Mouse (Mus musculus): ENCODE data around the gene Cacng5. TPM values are rescaled to one million over a fixed set of nuclear protein-coding genes. Genes with fewer than 3 reads are reported as not detected.

Cacng5 gene
- polyA plus RNA-seq (2015; fragmentation: Nextera tagmentation; extraction: Ambion mirVana): 0.16 and 0.30 TPM in 2 replicates

GRCm38 (mm10) chr11:107914634-107915226 lies at the start of gene Cacng5:
Gene Cacng5 (minus strand): TSS chr11:107915055.
- no peak within 1 kb of the TSS for H3K27ac ChIP-seq
- no peaks in the 10 kb centered on the region for H3K36me3 ChIP-seq
- 5% methylated on average over 36 of the region's 36 CpGs for WGBS (ENCODE audit: insufficient replicate concordance)
- peak within 1 kb of the TSS; percentile 30 for H3K4me2 ChIP-seq
- peak within 1 kb of the TSS; percentile 2; the same call in 1 of the 2 replicates for H3K4me3 ChIP-seq (replicated peaks)
- no peak within 1 kb of the TSS for H3K9ac ChIP-seq
- no peaks in the 10 kb centered on the region for H3K4me1 ChIP-seq (replicated peaks)
- peaks cover 25% of the 10 kb centered on the region for H3K27me3 ChIP-seq
- no peaks in the 10 kb centered on the region for H3K9me3 ChIP-seq (replicated peaks)
- ATAC-seq (ENCODE audit: low read depth) (0 out of 2 replicates have a peak, but pooled peaks have one; percentile 39), DNase-seq (no peak)

DNA sequence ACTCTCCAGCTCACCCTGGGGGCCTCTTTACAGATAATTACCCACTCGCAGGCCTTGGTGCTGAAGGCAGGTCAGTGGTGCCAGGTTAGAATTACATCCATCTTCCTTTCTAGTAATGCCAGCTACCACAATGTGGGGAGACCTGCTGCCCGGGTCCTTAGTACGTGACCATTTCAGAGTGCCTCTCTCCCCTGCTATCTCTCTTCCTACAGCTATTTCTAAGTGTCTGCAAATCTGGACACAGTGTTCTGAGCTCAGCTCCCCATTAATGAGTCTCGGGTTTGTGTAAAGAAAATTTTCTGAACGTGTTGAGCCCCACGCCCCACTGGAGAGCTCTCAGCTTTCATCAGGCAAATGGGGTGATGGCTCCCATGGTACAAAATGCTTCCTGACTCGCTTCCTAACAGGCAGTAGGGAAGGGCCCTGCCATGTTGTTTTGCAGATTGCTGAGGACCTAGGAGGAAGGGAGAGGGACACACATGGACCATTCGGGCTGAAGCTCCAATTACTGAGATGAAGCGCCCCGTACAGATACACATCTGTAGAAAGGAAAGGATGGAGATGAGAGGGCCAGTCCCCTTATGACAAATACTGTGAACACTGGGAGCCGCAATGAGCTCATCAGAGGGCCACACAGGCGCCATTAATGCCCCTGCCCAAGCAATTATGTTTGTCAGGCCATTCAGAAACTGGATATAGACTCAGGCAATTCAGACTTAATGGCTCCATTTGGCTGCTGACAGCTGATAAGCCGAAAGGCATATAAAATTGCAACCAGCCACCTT lies 42.9 kb upstream of the Cacng5 start:
- ATAC-seq (ENCODE audit: low read depth): no peak
- 70% methylated on average over 13 of the region's 13 CpGs for WGBS (ENCODE audit: insufficient replicate concordance)
- peaks cover 5% of the 10 kb centered on the region; the same call in 1 of the 2 replicates for H3K36me3 ChIP-seq
- H3K9me3 ChIP-seq (replicated peaks): no peaks in the 10 kb centered on the region
- DNase-seq: no peak
- H3K4me3 ChIP-seq (replicated peaks): no peak overlapping the region
- no peak overlapping the region for H3K4me2 ChIP-seq
- H3K9ac ChIP-seq: no peak overlapping the region
- H3K27ac ChIP-seq: no peak overlapping the region
- H3K4me1 ChIP-seq (replicated peaks): no peaks in the 10 kb centered on the region
- no peaks in the 10 kb centered on the region for H3K27me3 ChIP-seq

DNA sequence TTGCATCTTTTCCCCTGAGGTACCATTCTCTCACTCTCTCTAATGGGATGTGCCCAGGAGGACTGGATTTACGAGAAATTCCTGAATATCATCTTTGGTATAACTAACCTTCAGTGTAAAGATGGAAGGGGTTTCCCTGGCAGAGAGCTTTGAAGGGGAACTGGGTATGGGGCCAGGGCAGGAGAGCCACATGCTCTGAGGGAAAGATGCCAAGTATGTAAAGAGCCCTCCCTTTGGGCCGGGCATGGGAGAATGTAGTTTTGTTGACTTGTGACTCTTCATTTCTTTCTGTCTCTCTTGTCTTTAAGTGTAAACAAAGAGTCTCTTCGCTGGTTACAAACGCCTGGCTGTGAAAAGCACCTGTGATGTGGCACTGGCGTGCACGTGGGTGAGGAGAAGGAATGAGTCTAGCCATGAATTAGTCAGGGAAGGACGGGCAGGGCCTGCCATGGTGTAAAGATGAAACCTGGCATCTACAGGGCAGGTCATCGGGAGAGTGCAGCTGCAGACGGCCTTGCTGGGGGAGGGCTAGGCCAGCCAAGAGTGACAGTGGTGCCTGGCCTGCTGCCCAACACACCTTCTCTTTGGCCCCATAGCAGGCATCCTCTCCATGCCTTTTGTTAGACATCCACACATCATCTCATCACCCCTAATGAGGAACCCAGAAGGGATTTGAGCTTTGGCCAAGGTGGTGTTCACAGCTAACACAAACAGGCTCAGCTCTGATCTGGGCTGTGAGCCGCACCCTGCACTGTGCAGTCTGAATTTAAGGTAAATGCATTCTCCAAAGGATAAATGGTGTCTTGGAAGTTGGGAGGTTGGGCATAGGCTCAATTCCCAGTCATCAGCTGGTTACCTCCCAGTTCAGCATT lies 40.6 kb upstream of the Cacng5 start:
- 74% methylated on average over 10 of the region's 10 CpGs for WGBS (ENCODE audit: insufficient replicate concordance)
- no peak overlapping the region for H3K27ac ChIP-seq
- no peaks in the 10 kb centered on the region for H3K27me3 ChIP-seq
- DNase-seq (no peak), ATAC-seq (ENCODE audit: low read depth) (no peak)
- no peak overlapping the region for H3K4me2 ChIP-seq
- peaks cover 5% of the 10 kb centered on the region; the same call in 1 of the 2 replicates for H3K36me3 ChIP-seq
- no peaks in the 10 kb centered on the region for H3K9me3 ChIP-seq (replicated peaks)
- H3K4me3 ChIP-seq (replicated peaks): no peak overlapping the region
- H3K9ac ChIP-seq: no peak overlapping the region
- H3K4me1 ChIP-seq (replicated peaks): no peaks in the 10 kb centered on the region

- ATAC-seq (ENCODE audit: low read depth) (no peak), DNase-seq (no peak)
- Histone ChIP-seq H3K27ac (no peak overlapping the region), H3K4me1 (replicated peaks) (no peaks in the 10 kb centered on the region), H3K9me3 (replicated peaks) (no peaks in the 10 kb centered on the region), H3K9ac (no peak overlapping the region), H3K36me3 (no peaks in the 10 kb centered on the region), H3K27me3 (no peaks in the 10 kb centered on the region), H3K4me2 (no peak overlapping the region), H3K4me3 (replicated peaks) (no peak overlapping the region)
- WGBS (ENCODE audit: insufficient replicate concordance): 76% methylated on average over 11 of the region's 11 CpGs
These were observed 36.6 kb upstream of the Cacng5 start for GRCm38 (mm10) chr11:107951431-107951830.

- Histone ChIP-seq H3K4me1 (replicated peaks) (no peaks in the 10 kb centered on the region), H3K9ac (no peak overlapping the region), H3K4me3 (replicated peaks) (no peak overlapping the region), H3K4me2 (no peak overlapping the region), H3K27ac (no peak overlapping the region), H3K36me3 (no peaks in the 10 kb centered on the region), H3K9me3 (replicated peaks) (no peaks in the 10 kb centered on the region), H3K27me3 (no peaks in the 10 kb centered on the region)
- 87% methylated on average over 4 of the region's 4 CpGs for WGBS (ENCODE audit: insufficient replicate concordance)
- no peak for ATAC-seq (ENCODE audit: low read depth)
- no peak for DNase-seq
These were observed 35.8 kb upstream of the Cacng5 start for GRCm38 (mm10) chr11:107950658-107951057.

GRCm38 (mm10) chr11:107950211-107950610 lies 35.4 kb upstream of the Cacng5 start:
- Histone ChIP-seq H3K9ac (no peak overlapping the region), H3K27me3 (no peaks in the 10 kb centered on the region), H3K27ac (no peak overlapping the region), H3K9me3 (replicated peaks) (no peaks in the 10 kb centered on the region), H3K4me3 (replicated peaks) (no peak overlapping the region), H3K4me2 (no peak overlapping the region), H3K36me3 (no peaks in the 10 kb centered on the region; the same call in 1 of the 2 replicates), H3K4me1 (replicated peaks) (no peaks in the 10 kb centered on the region)
- ATAC-seq (ENCODE audit: low read depth) (no peak), DNase-seq (no peak)
- WGBS (ENCODE audit: insufficient replicate concordance): 82% methylated on average over 9 of the region's 9 CpGs

DNA sequence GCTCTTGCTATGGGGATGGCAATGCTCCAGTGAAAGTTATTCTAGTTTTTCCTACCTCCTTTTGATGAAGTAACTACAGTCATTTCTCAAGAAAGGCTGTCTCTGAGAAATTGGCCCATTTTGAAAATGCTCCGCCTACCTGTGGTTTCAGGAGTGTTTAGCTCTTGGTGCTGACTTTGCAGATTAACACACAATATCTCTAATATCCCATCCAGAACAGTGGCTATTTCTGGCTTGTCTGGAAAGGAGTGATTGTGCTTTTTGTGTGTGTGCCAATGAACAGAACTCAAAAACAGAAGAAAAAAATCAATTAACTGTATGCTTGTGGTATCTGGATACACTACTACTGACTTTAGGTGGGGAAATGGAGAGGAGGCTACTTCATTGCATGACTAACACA lies 33.1 kb upstream of the Cacng5 start:
- H3K4me1 ChIP-seq (replicated peaks): no peaks in the 10 kb centered on the region
- no peak overlapping the region for H3K4me2 ChIP-seq
- no peak overlapping the region for H3K9ac ChIP-seq
- H3K4me3 ChIP-seq (replicated peaks): no peak overlapping the region
- no peak for ATAC-seq (ENCODE audit: low read depth)
- H3K27ac ChIP-seq: no peak overlapping the region
- no peaks in the 10 kb centered on the region; the same call in 1 of the 2 replicates for H3K36me3 ChIP-seq
- H3K9me3 ChIP-seq (replicated peaks): no peaks in the 10 kb centered on the region
- DNase-seq: no peak
- no peaks in the 10 kb centered on the region for H3K27me3 ChIP-seq
- 65% methylated on average over 1 of the region's 1 CpGs for WGBS (ENCODE audit: insufficient replicate concordance)

GRCm38 (mm10) chr11:107946823-107947222 lies 32.0 kb upstream of the Cacng5 start:
- no peak overlapping the region for H3K27ac ChIP-seq
- no peaks in the 10 kb centered on the region for H3K4me1 ChIP-seq (replicated peaks)
- ATAC-seq (ENCODE audit: low read depth) (no peak), DNase-seq (no peak)
- H3K36me3 ChIP-seq: no peaks in the 10 kb centered on the region; the same call in 1 of the 2 replicates
- no peaks in the 10 kb centered on the region for H3K9me3 ChIP-seq (replicated peaks)
- H3K4me3 ChIP-seq (replicated peaks): no peak overlapping the region
- no peaks in the 10 kb centered on the region for H3K27me3 ChIP-seq
- WGBS (ENCODE audit: insufficient replicate concordance): 59% methylated on average over 5 of the region's 5 CpGs
- H3K4me2 ChIP-seq: no peak overlapping the region
- no peak overlapping the region for H3K9ac ChIP-seq

DNA sequence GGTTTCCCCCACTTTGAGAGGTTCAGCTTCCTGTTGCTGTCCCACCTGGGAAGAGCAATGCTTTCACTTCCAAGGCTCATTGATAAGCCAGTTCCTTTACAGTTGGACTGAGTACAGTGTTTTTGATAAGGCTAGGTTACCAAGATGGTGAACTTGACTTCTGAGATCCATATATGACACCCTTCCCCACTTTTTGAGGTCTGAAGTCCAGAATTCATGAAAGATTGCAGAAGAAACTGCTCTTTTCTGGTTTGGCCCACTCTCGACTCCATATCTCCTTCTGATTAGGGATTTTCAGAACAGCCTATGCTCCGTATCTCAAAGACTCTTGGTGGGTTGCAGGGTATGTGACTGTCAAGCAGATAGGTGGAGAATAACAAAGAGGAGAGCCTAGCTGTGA lies 22.1 kb upstream of the Cacng5 start:
- DNase-seq (no peak), ATAC-seq (ENCODE audit: low read depth) (no peak)
- Histone ChIP-seq H3K27ac (no peak overlapping the region), H3K4me3 (replicated peaks) (no peak overlapping the region), H3K4me1 (replicated peaks) (no peaks in the 10 kb centered on the region), H3K27me3 (no peaks in the 10 kb centered on the region), H3K36me3 (peaks cover 8% of the 10 kb centered on the region; the same call in 1 of the 2 replicates), H3K4me2 (no peak overlapping the region), H3K9ac (no peak overlapping the region), H3K9me3 (replicated peaks) (peaks cover 8% of the 10 kb centered on the region; the same call in 1 of the 2 replicates)
- 68% methylated on average over 2 of the region's 2 CpGs for WGBS (ENCODE audit: insufficient replicate concordance)

DNA sequence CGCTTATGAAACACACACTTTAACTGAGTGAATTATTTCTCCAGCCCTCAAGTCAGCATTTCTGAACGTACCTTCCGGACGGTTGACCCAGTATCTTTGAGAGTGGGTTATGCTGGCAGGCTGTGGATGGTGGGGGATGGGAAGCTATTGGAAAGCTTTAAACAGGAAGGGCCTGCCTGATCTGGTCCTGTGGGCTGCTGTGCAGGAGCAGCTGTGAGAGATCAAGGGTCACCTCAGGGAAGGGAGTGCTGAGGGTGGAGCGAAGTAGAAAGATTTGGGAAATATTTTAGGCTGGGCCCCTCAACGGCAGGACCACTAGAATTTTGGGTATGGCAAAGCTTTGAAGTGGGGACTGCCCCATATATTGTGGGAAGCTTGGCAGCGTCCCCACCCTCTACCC lies 16.9 kb upstream of the Cacng5 start:
- Histone ChIP-seq H3K9me3 (replicated peaks) (no peaks in the 10 kb centered on the region), H3K4me3 (replicated peaks) (no peak overlapping the region), H3K4me2 (no peak overlapping the region), H3K36me3 (no peaks in the 10 kb centered on the region), H3K27me3 (no peaks in the 10 kb centered on the region), H3K4me1 (replicated peaks) (no peaks in the 10 kb centered on the region), H3K9ac (no peak overlapping the region), H3K27ac (no peak overlapping the region)
- DNase-seq (no peak), ATAC-seq (ENCODE audit: low read depth) (no peak)
- 67% methylated on average over 7 of the region's 7 CpGs for WGBS (ENCODE audit: insufficient replicate concordance)

GRCm38 (mm10) chr11:107931288-107931687 lies 16.4 kb upstream of the Cacng5 start:
- H3K4me1 ChIP-seq (replicated peaks): no peaks in the 10 kb centered on the region
- H3K27me3 ChIP-seq: no peaks in the 10 kb centered on the region
- H3K9ac ChIP-seq: no peak overlapping the region
- H3K9me3 ChIP-seq (replicated peaks): no peaks in the 10 kb centered on the region
- H3K4me3 ChIP-seq (replicated peaks): no peak overlapping the region
- no peak for ATAC-seq (ENCODE audit: low read depth)
- DNase-seq: no peak
- 79% methylated on average over 11 of the region's 11 CpGs for WGBS (ENCODE audit: insufficient replicate concordance)
- no peak overlapping the region for H3K4me2 ChIP-seq
- H3K27ac ChIP-seq: no peak overlapping the region
- no peaks in the 10 kb centered on the region for H3K36me3 ChIP-seq

All from liver, embryonic 13.5 days (tissue).